ENCODE assay signal across 9 mouse cellular contexts in genomic region chr2:102117402-102117760, GRCm38 (mm10).
A peak's percentile ranks its signal among the peaks of the same experiment; 100 is the strongest.
DNase-seq lines count a peak whose midpoint lies in the region; ATAC-seq and TF ChIP-seq lines count a peak whose summit lies in the region.
"Had no signal": no experiment of that assay in that cellular context is flagged by ENCODE, and none has a peak within 500 bp of the region (broad histone marks: within the 10 kb centered on the region; RNA-seq: fewer than 3 reads in every experiment).

No protein-coding gene starts in this region.

- 59% methylated on average over 6 of the region's 6 CpGs for WGBS in intestine, embryonic 14.5 days
- WGBS in intestine, postnatal 0 days, result 76% methylated on average over 6 of the region's 6 CpGs
- WGBS in hindbrain, embryonic 16.5 days, result 38% methylated on average over 6 of the region's 6 CpGs

- H3K4me2 ChIP-seq in intestine, embryonic 14.5 days (ENCODE audit: low read length), result no peak overlapping the region
- H3K4me2 ChIP-seq in intestine, postnatal 0 days (replicated peaks; ENCODE audit: low read depth), result no peak overlapping the region
- H3K4me2 ChIP-seq in hindbrain, embryonic 16.5 days (ENCODE audit: low read length), result no peak overlapping the region

- no peaks in the 10 kb centered on the region for H3K9me3 ChIP-seq in intestine, embryonic 14.5 days (ENCODE audit: control insufficient read depth, low read length)
- H3K9me3 ChIP-seq in intestine, postnatal 0 days (ENCODE audit: control insufficient read depth), result no peaks in the 10 kb centered on the region
- no peaks in the 10 kb centered on the region for H3K9me3 ChIP-seq in hindbrain, embryonic 16.5 days (ENCODE audit: control insufficient read depth, low read length)

- no peak for DNase-seq in intestine, embryonic 14.5 days (ENCODE audit: low spot score)
- no peak for DNase-seq in testis, postnatal 14 days (ENCODE audit: low spot score)
- DNase-seq in thymus, postnatal 4 days, result peak; percentile 58
- no peak for DNase-seq in MN1 (ENCODE audit: low spot score)
- no peak for DNase-seq in right cerebral cortex, postnatal 4 days
- DNase-seq: adrenal gland, postnatal 14 days had no signal

- no peak for TF ChIP-seq POLR2A in testis, adult 2 months (IDR thresholded peaks at IDR 0.05; ENCODE audit: control insufficient read depth, low read depth, low read length)

- no peak overlapping the region for H3K4me3 ChIP-seq in intestine, embryonic 14.5 days (ENCODE audit: low read depth, low read length)
- H3K4me3 ChIP-seq in intestine, postnatal 0 days (ENCODE audit: low read depth, low read length), result no peak overlapping the region
- H3K4me3 ChIP-seq in testis, adult 2 months (ENCODE audit: control insufficient read depth, low read depth, low read length), result peak overlapping the region; percentile 31
- H3K4me3 ChIP-seq in hindbrain, embryonic 16.5 days (ENCODE audit: low read length), result no peak overlapping the region

- no peak overlapping the region for H3K9ac ChIP-seq in intestine, embryonic 14.5 days (ENCODE audit: low read length)
- no peak overlapping the region for H3K9ac ChIP-seq in intestine, postnatal 0 days (ENCODE audit: low read depth, low read length)
- H3K9ac ChIP-seq in hindbrain, embryonic 16.5 days (ENCODE audit: low read depth, low read length), result no peak overlapping the region

- ATAC-seq in intestine, embryonic 14.5 days (replicated peaks; ENCODE audit: low FRiP score, low TSS enrichment, low read depth), result no peak
- no peak for ATAC-seq in intestine, postnatal 0 days
- 0 out of 2 replicates have a peak, but pooled peaks have one; percentile 41 for ATAC-seq in hindbrain, embryonic 16.5 days

- H3K36me3 ChIP-seq in intestine, embryonic 14.5 days (ENCODE audit: control insufficient read depth, insufficient read depth, low read length), result no peaks in the 10 kb centered on the region
- no peaks in the 10 kb centered on the region for H3K36me3 ChIP-seq in intestine, postnatal 0 days (ENCODE audit: control insufficient read depth, insufficient read depth)
- no peaks in the 10 kb centered on the region for H3K36me3 ChIP-seq in testis, adult 2 months (ENCODE audit: control insufficient read depth, insufficient read depth, low read length)
- H3K36me3 ChIP-seq in hindbrain, embryonic 16.5 days (ENCODE audit: control insufficient read depth, insufficient read depth, low read length), result no peaks in the 10 kb centered on the region

- peak overlapping the region; percentile 16; the same call in 1 of the 2 replicates for H3K27ac ChIP-seq in intestine, embryonic 14.5 days (ENCODE audit: low read depth)
- no peak overlapping the region for H3K27ac ChIP-seq in intestine, postnatal 0 days (ENCODE audit: low read depth, low read length)
- H3K27ac ChIP-seq in testis, adult 2 months (ENCODE audit: control insufficient read depth, insufficient read depth, low read depth, low read length), result no peak overlapping the region
- H3K27ac ChIP-seq in hindbrain, embryonic 16.5 days (ENCODE audit: low read depth, low read length), result no peak overlapping the region

- no peaks in the 10 kb centered on the region for H3K27me3 ChIP-seq in intestine, embryonic 14.5 days (replicated peaks; ENCODE audit: control insufficient read depth, insufficient read depth, low read length)
- H3K27me3 ChIP-seq in intestine, postnatal 0 days (replicated peaks; ENCODE audit: control insufficient read depth, insufficient read depth, low read length), result no peaks in the 10 kb centered on the region
- no peaks in the 10 kb centered on the region for H3K27me3 ChIP-seq in testis, adult 2 months (ENCODE audit: control insufficient read depth, insufficient read depth, low read length)
- H3K27me3 ChIP-seq in hindbrain, embryonic 16.5 days (replicated peaks; ENCODE audit: control insufficient read depth, insufficient read depth, low read length), result no peaks in the 10 kb centered on the region

- TF ChIP-seq CTCF in intestine, postnatal 0 days (IDR thresholded peaks at IDR 0.05; ENCODE audit: low read depth), result no peak
- no peak for TF ChIP-seq CTCF in testis, adult 2 months (IDR thresholded peaks at IDR 0.05; ENCODE audit: control insufficient read depth, insufficient read depth, insufficient replicate concordance, low read depth, low read length)

- peaks cover 44% of the 10 kb centered on the region for H3K4me1 ChIP-seq in intestine, embryonic 14.5 days (replicated peaks; ENCODE audit: control insufficient read depth, insufficient read depth, low read length)
- H3K4me1 ChIP-seq in intestine, postnatal 0 days (replicated peaks; ENCODE audit: control insufficient read depth, insufficient read depth, low read length), result no peaks in the 10 kb centered on the region
- H3K4me1 ChIP-seq in testis, adult 2 months (ENCODE audit: control insufficient read depth, insufficient read depth, low read length), result no peaks in the 10 kb centered on the region; the same call in 1 of the 2 replicates
- peaks cover 32% of the 10 kb centered on the region for H3K4me1 ChIP-seq in hindbrain, embryonic 16.5 days (ENCODE audit: control insufficient read depth, insufficient read depth, low read depth, low read length)
